Mouse (Mus musculus) neutrophil, adult 5-6 weeks (primary cell): Measurements from ENCODE around the gene Ift20. TPM values are rescaled to one million over a fixed set of nuclear protein-coding genes. Genes with fewer than 3 reads are reported as not detected.
"Not testable (repeated sequence)": the region's sequence is repeated elsewhere in the genome, so short reads cannot be mapped to it uniquely, and the experiment has no call there.

Experiments
- ATAC-seq: fragments of 151-379, 151-347 bp; 2 replicates; pipeline ENCODE4 v1.8.0; 2017; ENCODE audit warnings: mild to moderate bottlenecking, moderate TSS enrichment; ENCODE audit not compliant: insufficient number of reproducible peaks, poor library complexity, low FRiP score, severe bottlenecking; ENCODE audit errors: extremely low read depth
- total RNA-seq: library from RNA; stranded (forward); fragments of 200-1000 nt; gene quantifications from 2 replicates; pipeline ENCODE4 v1.2.3, GENCODE M21; 2017

Ift20 gene
- total RNA-seq, 1 experiment from 2014 or later: 87.8 TPM

DNA sequence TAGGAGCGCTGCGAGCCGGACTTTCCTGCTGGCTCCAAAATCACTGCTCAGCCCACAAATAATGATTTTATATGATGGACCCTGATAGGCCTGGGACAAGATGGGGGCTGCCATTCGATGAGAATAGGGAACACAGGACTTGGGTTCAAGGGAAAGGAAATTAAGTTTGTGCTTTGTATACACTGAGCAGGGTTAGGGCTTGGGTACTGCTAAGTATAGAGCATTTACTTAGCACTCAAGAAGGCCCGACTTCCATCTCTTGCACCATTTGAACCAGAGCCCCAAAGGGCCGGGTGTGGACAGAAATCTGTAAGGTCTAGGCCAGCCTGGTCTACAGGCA is 14.9 kb downstream of the Ift20 start:
- ATAC-seq: no peak

DNA sequence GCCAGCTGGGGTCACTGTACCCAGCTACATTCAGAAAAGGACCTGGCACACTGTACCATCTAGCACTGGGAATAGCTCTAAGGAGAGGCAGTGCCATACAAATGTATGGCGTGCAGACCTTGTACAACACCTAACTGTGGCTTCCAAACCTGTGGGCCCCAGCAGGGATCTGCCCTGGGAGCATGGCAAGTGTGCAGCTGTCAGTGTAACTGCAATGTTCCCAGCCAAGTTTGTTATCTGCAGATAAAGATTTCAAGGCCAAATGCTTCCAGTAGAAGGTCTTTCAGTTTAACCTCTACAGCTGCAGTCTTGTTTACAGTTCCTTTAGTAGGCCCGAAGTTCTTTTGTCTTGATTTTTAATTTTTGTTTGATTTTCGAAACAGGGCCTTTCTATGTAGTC is 19.5 kb downstream of the Ift20 start:
- ATAC-seq: no peak

DNA sequence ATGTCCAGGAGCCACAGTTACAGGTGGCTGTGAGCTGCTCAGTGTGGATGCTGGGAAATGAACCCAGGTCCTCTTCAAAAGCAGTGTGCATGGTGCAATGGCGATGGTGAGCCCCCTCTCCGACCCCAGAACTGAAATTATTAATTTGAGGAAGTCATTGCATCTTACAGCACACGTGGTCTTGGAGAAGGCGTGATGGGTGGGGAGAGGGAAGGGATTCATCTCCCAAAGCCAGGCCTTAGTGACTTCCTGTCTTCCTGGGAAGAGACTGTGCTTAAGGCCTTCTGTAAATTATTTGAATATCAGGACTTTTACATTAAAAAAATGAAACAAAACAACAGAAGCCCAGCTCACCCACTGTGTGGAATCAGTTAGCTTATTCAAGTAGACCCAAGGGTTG is 19.9 kb downstream of the Ift20 start:
- ATAC-seq: no peak

DNA sequence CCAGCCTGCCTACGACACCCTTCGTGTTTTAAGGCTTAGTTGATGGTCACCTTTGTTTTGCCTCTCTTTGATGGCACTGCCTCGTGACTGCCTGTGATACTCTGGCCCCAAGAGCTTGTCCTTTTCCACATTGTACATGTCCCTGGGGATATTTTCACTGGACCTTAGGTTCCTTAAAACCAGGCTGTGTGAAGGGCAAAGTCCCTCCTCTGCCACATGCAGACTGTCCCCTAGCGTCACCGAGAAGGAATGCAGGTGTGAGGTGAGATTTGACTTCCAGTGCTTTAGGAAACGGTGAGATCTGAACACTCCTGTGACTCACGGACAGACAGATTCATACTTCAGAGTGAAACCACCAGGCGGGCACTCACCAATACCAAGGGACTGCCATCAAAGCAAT is 21.1 kb downstream of the Ift20 start:
- ATAC-seq: no peak

DNA sequence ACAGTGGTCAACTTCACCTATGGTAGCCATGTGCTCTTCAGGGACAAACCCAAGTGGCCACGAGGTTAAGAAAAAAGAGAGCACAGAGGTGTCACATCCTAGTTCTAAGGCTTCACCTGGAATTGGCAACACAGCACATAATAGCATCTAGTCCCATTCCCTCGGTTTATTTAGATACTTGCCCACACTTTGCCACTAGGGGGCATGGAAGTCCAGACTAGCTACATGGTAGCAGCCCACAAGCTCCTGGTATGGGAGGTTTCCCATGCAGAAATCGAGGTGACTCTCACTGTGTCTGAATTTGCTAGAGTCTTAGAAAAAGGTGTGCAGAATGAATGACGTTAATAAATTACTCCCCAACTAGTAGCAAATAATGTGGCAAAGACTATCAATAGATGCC is 24.3 kb downstream of the Ift20 start:
- peak; percentile 68; the same call in 1 of the 2 replicates for ATAC-seq

DNA sequence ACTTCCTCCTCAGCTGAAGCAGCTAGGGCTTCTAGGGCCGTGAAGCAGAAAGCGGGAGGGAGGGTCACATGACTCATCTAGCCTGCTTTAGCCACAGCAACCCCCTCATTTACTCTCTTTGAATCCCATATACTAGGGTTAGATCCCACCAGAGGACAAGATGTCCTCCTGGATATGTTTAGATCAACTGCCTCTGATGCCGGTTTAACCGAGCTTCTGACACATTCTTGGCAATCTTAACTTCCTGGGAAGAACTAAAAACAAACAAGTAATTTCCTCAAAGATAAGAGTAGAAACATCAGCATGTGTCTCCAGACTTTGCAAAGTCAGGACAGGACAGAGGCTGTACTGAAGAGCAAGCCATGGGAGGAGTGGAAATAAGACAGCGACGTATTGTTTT is 30.6 kb downstream of the Ift20 start:
- ATAC-seq: no peak

DNA sequence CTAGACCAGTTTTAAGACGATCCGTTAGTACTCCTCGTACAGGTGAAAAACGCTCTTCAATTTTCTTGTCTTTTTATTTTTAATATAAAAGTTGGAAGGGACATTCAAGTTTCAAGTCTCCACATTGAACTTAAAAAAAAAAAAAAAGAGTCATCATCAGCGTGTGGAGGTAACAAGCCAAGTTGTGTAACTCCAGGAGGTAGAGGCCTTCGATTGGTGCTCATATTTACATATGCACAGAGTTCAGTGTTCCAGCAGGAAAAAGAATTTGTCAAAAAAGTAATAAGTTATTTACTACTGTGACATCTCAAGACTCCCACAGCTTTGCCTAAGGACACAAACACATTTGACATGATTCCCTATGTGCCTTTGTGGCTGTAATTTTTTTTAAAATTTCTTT is 31.5 kb downstream of the Ift20 start:
- no peak for ATAC-seq

DNA sequence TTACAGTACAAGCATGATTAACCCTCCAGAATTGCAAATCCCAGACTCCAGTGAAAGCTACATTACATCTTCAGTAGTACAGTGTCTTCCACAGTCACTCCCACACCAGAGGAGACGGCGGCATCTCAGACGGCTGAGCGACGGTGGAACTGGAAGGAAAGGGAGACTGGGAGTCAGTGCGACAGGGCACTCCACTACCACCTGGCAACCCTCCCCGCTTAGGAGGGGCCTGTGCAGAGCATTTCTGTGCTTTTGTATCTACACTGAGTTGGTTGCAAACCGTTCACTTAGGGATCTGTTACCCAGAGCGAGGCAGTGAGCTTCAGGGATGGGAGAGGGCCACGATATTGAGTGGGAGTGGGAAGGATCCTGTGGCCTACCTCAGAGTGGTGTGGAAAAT is 32.7 kb downstream of the Ift20 start:
- ATAC-seq: no peak

DNA sequence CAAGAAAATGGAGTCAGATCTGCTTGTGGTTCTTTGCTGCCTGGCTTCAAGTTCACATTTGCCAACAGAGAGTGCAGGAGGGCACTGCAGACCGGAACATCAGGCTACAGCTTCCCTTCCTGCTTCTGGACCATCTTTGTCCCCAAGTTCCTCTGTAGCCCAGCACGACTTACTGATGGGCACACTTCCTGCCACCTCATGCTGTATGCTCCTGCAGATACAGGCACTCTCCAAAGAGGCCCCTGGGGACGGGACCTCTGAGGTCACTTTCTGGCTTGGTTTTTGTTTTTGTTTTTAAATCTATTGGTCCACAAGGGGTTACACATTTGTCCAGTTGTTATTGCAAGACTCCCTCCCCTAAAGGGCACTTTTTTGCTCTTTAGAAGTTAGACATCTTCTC is 33.6 kb downstream of the Ift20 start:
- ATAC-seq: no peak

DNA sequence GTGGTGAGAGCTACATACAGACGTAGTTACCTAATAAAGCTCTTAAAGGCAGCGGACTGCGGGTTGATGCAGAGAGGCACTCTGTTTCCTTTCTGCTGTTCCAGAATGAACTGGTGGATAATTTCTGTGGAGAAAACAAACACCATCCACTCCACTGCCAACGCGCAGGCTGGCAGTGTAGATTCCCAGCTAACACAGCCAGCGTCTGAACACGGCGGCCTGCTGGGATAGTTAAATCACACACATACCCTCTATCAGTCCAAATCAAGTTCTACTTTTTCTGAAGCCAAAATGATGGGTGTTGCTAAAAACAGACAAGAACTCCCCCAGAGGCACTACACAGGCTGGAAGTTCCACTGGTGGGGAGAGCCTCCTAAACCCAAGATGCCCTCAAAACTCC is 35.3 kb downstream of the Ift20 start:
- no peak for ATAC-seq

DNA sequence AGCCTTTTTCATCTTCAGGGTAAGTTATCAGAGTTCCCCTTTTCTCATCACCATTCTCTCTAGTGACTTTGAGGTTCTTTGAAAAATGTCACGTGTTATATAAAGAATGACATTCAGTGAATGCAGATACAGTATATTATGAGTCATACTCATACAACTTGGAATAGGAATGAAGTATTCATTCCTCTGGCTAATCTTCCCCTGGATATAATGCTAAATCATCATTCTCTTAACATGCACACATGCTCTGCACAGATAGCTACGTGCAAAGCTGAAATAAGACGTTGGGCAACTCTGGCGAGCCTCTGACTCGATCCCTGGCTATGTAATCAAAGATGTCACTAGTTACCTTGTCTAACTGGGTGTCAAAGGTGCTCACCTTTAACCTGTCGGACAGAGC is 35.7 kb downstream of the Ift20 start:
- ATAC-seq: no peak

DNA sequence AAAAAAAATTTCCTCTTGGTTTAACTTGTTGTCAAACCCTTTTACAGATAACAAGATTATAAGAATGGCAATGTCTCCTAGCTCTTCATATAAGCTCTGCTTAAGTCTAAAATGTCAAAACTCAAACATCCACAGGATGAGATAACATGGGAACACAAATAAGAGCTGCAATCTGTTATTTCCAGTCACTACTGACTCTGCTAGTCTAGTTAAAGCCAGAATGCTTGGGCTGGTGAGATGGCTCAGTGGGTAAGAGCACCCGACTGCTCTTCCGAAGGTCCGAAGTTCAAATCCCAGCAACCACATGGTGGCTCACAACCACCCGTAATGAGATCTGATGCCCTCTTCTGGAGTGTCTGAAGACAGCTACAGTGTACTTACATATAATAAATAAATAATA is 37.9 kb downstream of the Ift20 start:
- not testable (repeated sequence) for ATAC-seq

DNA sequence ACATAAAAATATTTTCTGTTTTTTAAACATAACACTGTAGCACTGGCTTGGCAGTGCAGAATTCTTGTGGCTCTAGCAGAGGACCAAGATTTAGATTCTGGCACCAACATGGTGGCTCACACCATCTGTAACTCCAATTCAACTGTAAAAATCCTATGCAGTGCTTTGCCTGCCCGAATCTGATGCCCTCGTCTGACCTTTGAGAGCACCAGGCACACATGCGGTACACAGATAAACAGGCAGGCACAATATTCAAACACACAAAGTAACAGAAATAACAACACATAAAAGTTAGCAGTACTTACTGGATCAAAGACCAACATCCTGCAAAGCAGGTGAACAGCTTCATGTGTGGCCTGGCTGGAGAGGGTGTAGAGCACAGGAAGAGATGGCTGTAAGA is 38.4 kb downstream of the Ift20 start:
- ATAC-seq: no peak

DNA sequence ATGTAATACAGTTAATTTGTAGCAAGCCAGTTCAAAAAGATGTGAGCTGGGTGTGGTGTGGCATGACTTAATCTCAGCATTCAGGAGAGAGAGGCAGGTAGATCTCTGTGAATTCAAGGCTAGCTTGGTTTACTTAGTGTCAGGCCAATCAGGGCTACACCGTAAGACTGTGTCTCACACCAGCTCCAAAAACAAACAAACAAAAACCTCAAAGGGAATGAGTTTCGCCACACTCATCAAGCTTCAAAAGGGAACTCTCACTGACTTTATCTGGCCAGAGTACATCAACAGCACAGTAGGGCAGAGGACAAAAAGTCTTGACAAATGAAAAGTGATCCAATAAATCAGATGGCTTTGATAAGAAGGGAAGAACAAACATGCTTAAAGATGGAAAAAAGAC is 38.8 kb downstream of the Ift20 start:
- ATAC-seq: no peak

DNA sequence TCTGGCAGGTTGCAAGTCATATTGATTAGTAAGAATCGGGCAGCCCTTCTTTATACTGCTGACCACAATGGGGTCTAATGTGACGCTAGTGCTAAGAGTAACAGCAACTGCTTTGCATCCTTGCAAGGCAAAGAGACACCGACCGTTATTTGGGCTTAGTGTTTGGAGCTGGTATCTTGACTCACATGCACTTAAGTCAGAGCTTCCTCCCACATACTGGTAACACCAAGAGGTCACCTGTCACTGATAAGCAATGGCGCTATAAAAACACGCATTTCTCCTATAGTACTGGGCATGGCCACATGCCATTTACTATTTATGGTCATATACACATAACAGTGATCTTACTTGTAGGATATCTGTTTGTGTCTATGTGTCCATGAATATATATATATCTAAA is 46.7 kb downstream of the Ift20 start:
- ATAC-seq: no peak

DNA sequence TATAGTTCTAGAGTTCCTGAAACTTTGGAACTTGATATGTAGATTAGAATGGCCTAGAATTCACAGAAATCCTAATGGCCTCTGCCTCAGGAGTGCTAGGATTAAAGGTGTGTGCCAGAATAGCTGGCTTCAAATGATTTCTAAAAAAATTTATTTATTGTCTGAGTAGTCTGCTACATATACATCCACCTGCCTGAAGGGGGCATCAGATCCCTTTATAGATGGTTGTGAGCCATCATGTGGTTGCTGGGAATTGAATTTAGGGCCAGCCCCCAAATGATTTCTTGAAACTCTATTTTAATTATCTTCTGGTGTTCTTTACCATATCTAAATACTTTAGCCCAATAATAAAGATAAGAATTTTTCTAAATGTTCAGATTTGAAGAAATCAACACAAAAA is 49.9 kb downstream of the Ift20 start:
- no peak for ATAC-seq

DNA sequence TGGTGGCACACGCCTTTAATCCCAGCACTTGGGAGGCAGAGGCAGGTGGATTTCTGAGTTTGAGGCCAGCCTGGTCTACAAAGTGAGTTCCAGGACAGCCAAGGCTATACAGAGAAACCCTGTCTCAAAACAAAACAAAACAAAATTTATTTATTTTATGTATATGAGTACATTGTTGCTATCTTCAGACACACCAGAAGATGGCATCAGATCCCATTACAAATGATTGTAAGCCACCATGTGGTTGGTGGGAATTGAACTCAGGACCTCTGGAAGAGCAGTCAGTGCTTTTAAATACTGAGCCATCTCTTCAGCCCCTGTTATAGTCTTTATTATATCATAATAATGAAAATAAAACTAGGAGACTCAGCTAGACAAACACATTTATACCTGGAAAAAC is 51.5 kb downstream of the Ift20 start:
- not testable (repeated sequence) for ATAC-seq

Other genes with a start within 250 kb of the Ift20 start
- gene BC030499, start 245.5 kb upstream of the Ift20 start, total RNA-seq: 4.1 and 4.8 TPM in 2 replicates
- 0.37 and 0.93 TPM in 2 replicates for gene Spag5, start 234.8 kb upstream of the Ift20 start, total RNA-seq
- 1.7 and 2.9 TPM in 2 replicates for gene Aldoc, start 213.4 kb upstream of the Ift20 start, total RNA-seq
- 17.2 and 21.1 TPM in 2 replicates for gene Pigs, start 207.9 kb upstream of the Ift20 start, total RNA-seq
- 62.9 and 76.7 TPM in 2 replicates for gene Unc119, start 192.9 kb upstream of the Ift20 start, total RNA-seq
- not detected in 2 replicates for gene Foxn1, start 149.8 kb upstream of the Ift20 start, total RNA-seq
- gene Slc13a2, start 114.1 kb upstream of the Ift20 start, total RNA-seq: 0.25 and 0.47 TPM in 2 replicates
- gene Slc46a1, start 70.7 kb upstream of the Ift20 start, total RNA-seq: not detected in 2 replicates
- 0.12 and 0.23 TPM in 2 replicates for gene Sarm1, start 38.6 kb upstream of the Ift20 start, total RNA-seq
- not detected in 2 replicates for gene Vtn, start 37.3 kb upstream of the Ift20 start, total RNA-seq
- not detected in 2 replicates for gene Sebox, start 32.9 kb upstream of the Ift20 start, total RNA-seq
- gene Tmem199, start 24.2 kb upstream of the Ift20 start, total RNA-seq: 25.4 and 34.9 TPM in 2 replicates
- gene Poldip2, start 24.2 kb upstream of the Ift20 start, total RNA-seq: 34.9 and 35.7 TPM in 2 replicates
- gene Tnfaip1, start within 50 bp of the Ift20 start, total RNA-seq: 7.4 and 7.6 TPM in 2 replicates
- gene Tmem97, start 14.4 kb downstream of the Ift20 start, total RNA-seq: 0.93 and 2.9 TPM in 2 replicates
- gene Nlk, start 161.0 kb downstream of the Ift20 start, total RNA-seq: 41.5 and 46.1 TPM in 2 replicates
- gene Ccnq, start 215.4 kb downstream of the Ift20 start, total RNA-seq: 10.9 and 11.9 TPM in 2 replicates